Mouse (Mus musculus) myocyte (in vitro differentiated cells): ENCODE results near the gene Unc93b1. TPM values are rescaled to one million over a fixed set of nuclear protein-coding genes. Genes with fewer than 3 reads are reported as not detected.

Experiments
- H3K27me3 ChIP-seq: one replicate; pipeline ENCODE4 v1.6.1; 2011; ENCODE audit not compliant: control insufficient read depth, insufficient read depth, insufficient read length
- H3K36me3 ChIP-seq: one replicate; pipeline ENCODE4 v1.6.1; 2011; ENCODE audit not compliant: control insufficient read depth, insufficient read depth
- H3K4me2 ChIP-seq: one replicate; pipeline ENCODE4 v1.6.1; 2011; ENCODE audit warnings: low read depth, control low read depth
- H3K4me3 ChIP-seq: one replicate; pipeline ENCODE4 v1.5.1; 2011; ENCODE audit warnings: mild to moderate bottlenecking, control low read depth, moderate library complexity
- H3K79me2 ChIP-seq: one replicate; pipeline ENCODE4 v1.6.1; 2011; ENCODE audit not compliant: control insufficient read depth, insufficient read depth
- H3ac ChIP-seq: one replicate; pipeline ENCODE4 v1.6.1; 2011; ENCODE audit not compliant: control insufficient read depth, insufficient read length
- CEBPB ChIP-seq: IDR thresholded peaks from 2 replicates; pipeline ENCODE4 v1.6.1; 2011; ENCODE audit warnings: mild to moderate bottlenecking, moderate library complexity; ENCODE audit not compliant: poor library complexity, insufficient read depth, severe bottlenecking
- E2F4 ChIP-seq: IDR thresholded peaks from one replicate; pipeline ENCODE4 v1.6.1; 2011; ENCODE audit warnings: mild to moderate bottlenecking, control low read depth, moderate library complexity; ENCODE audit not compliant: insufficient read depth
- MAX ChIP-seq: IDR thresholded peaks from one replicate; pipeline ENCODE4 v1.6.1; 2011; ENCODE audit warnings: low read depth, mild to moderate bottlenecking, control low read depth
- MYOD1 ChIP-seq, 3 experiments: IDR thresholded peaks; one replicate each; pipeline ENCODE4 v1.6.1; 2011; ENCODE audit warnings: control low read depth in 2 of 3, low read depth in 2 of 3, mild to moderate bottlenecking in 2 of 3, moderate library complexity in 1 of 3; ENCODE audit not compliant: insufficient read length in 2 of 3, control insufficient read depth in 1 of 3
- MYOG ChIP-seq, 3 experiments: IDR thresholded peaks; one replicate each; pipeline ENCODE4 v1.6.1; 2011; ENCODE audit warnings: control low read depth in 2 of 3, low read depth in 2 of 3, mild to moderate bottlenecking in 2 of 3; ENCODE audit not compliant: insufficient read length in 2 of 3, control insufficient read depth in 1 of 3, insufficient read depth in 1 of 3
- POLR2A ChIP-seq: IDR thresholded peaks from one replicate; pipeline ENCODE4 v1.6.1; 2011; ENCODE audit warnings: low read depth, mild to moderate bottlenecking, control low read depth, moderate library complexity; ENCODE audit not compliant: insufficient read length
- POLR2AphosphoS2 ChIP-seq: IDR thresholded peaks from one replicate; pipeline ENCODE4 v1.6.1; 2011; ENCODE audit warnings: low read depth, control low read depth; ENCODE audit not compliant: insufficient read length
- REST ChIP-seq: IDR thresholded peaks from one replicate; pipeline ENCODE4 v1.6.1; 2011; ENCODE audit warnings: mild to moderate bottlenecking, control low read depth, moderate library complexity; ENCODE audit not compliant: insufficient read depth, insufficient read length
- SRF ChIP-seq: IDR thresholded peaks from one replicate; pipeline ENCODE4 v1.6.1; 2011; ENCODE audit warnings: low read depth; ENCODE audit not compliant: control insufficient read depth, insufficient read length
- TCF12 ChIP-seq: IDR thresholded peaks from one replicate; pipeline ENCODE4 v1.6.1; 2011; ENCODE audit warnings: mild to moderate bottlenecking, control low read depth; ENCODE audit not compliant: poor library complexity, insufficient read depth, severe bottlenecking
- TCF3 ChIP-seq: IDR thresholded peaks from one replicate; pipeline ENCODE4 v1.6.1; 2011; ENCODE audit warnings: low read depth, control low read depth; ENCODE audit not compliant: insufficient read length
- USF1 ChIP-seq: IDR thresholded peaks from one replicate; pipeline ENCODE4 v1.6.1; 2011; ENCODE audit warnings: low read depth, mild to moderate bottlenecking, control low read depth, moderate library complexity
- polyA plus RNA-seq: library from polyadenylated mRNA; unstranded; fragments of >200 nt; fragmentation: generic; extraction: Trizol; gene quantifications from one replicate; pipeline ENCODE4 v1.2.1, GENCODE M21; 2012; ENCODE audit warnings: missing spikeins

The Unc93b1 gene
- 4.0 TPM for polyA plus RNA-seq

- H3K36me3 ChIP-seq = no peaks in the 10 kb centered on the region
- no peaks in the 10 kb centered on the region for H3K27me3 ChIP-seq
- peak within 1 kb of the TSS; percentile 69 for H3K4me2 ChIP-seq
- peak within 1 kb of the TSS; percentile 12 for H3K4me3 ChIP-seq
- H3K79me2 ChIP-seq = no peaks in the 10 kb centered on the region
- no peak within 1 kb of the TSS for H3ac ChIP-seq
- TF ChIP-seq MAX (no peak), REST (no peak), POLR2A (no peak), MYOG (IDR thresholded peaks at IDR 0.05; ENCODE audit: control insufficient read depth in 1 of 3, insufficient read depth in 1 of 3, insufficient read length in 2 of 3, low read depth in 2 of 3) (no peak), MYOD1 (IDR thresholded peaks at IDR 0.05; ENCODE audit: control insufficient read depth in 1 of 3, insufficient read length in 2 of 3, low read depth in 2 of 3) (no peak), TCF12 (no peak), E2F4 (no peak), USF1 (no peak), CEBPB (no peak), TCF3 (no peak)
Observed at GRCm38 (mm10) chr19:3935032-3935895, at the start of gene Unc93b1. TSS of gene Unc93b1 (plus strand) at chr19:3935186.

- Histone ChIP-seq H3K4me2 (no peak overlapping the region), H3K4me3 (no peak overlapping the region), H3K36me3 (peaks cover 98% of the 10 kb centered on the region), H3K79me2 (no peaks in the 10 kb centered on the region), H3K27me3 (no peaks in the 10 kb centered on the region), H3ac (no peak overlapping the region)
- no peak for TF ChIP-seq MYOD1 (IDR thresholded peaks at IDR 0.05; ENCODE audit: control insufficient read depth in 1 of 3, insufficient read length in 2 of 3, low read depth in 2 of 3)
- no peak for TF ChIP-seq MAX
- TF ChIP-seq TCF3 = no peak
- no peak for TF ChIP-seq MYOG (IDR thresholded peaks at IDR 0.05; ENCODE audit: control insufficient read depth in 1 of 3, insufficient read depth in 1 of 3, insufficient read length in 2 of 3, low read depth in 2 of 3)
- peak; percentile 18 for TF ChIP-seq POLR2AphosphoS2
Observed at GRCm38 (mm10) chr19:3889096-3889495, 45.9 kb upstream of the Unc93b1 start.

- H3ac ChIP-seq = no peak overlapping the region
- no peak overlapping the region for H3K4me3 ChIP-seq
- H3K79me2 ChIP-seq = no peaks in the 10 kb centered on the region
- H3K36me3 ChIP-seq = peaks cover 98% of the 10 kb centered on the region
- H3K4me2 ChIP-seq = no peak overlapping the region
- no peaks in the 10 kb centered on the region for H3K27me3 ChIP-seq
- TF ChIP-seq SRF (peak; percentile 77), USF1 (no peak), MYOG (IDR thresholded peaks at IDR 0.05; ENCODE audit: control insufficient read depth in 1 of 3, insufficient read depth in 1 of 3, insufficient read length in 2 of 3, low read depth in 2 of 3) (no peak), TCF3 (no peak), E2F4 (no peak), POLR2A (no peak), MAX (no peak), POLR2AphosphoS2 (no peak)
Observed at GRCm38 (mm10) chr19:3890181-3890580, 44.8 kb upstream of the Unc93b1 start.

GRCm38 (mm10) chr19:3893545-3894116, 41.4 kb upstream of the Unc93b1 start:
- H3K4me3 ChIP-seq = no peak overlapping the region
- H3K27me3 ChIP-seq = no peaks in the 10 kb centered on the region
- H3K4me2 ChIP-seq = no peak overlapping the region
- no peak overlapping the region for H3ac ChIP-seq
- peaks cover 84% of the 10 kb centered on the region for H3K36me3 ChIP-seq
- no peak for TF ChIP-seq MYOD1 (IDR thresholded peaks at IDR 0.05; ENCODE audit: control insufficient read depth in 1 of 3, insufficient read length in 2 of 3, low read depth in 2 of 3)
- TF ChIP-seq POLR2AphosphoS2 = peak; percentile 95
- no peaks in the 10 kb centered on the region for H3K79me2 ChIP-seq

- Histone ChIP-seq H3K4me3 (no peak overlapping the region), H3K4me2 (no peak overlapping the region), H3K27me3 (no peaks in the 10 kb centered on the region), H3ac (no peak overlapping the region), H3K36me3 (peaks cover 84% of the 10 kb centered on the region), H3K79me2 (no peaks in the 10 kb centered on the region)
- peak; percentile 75 for TF ChIP-seq POLR2AphosphoS2
- TF ChIP-seq TCF3 = no peak
- peak; percentile 32 for TF ChIP-seq POLR2A
Observed at GRCm38 (mm10) chr19:3894294-3894693, 40.7 kb upstream of the Unc93b1 start.
